Mouse (Mus musculus) myocyte (in vitro differentiated cells): ENCODE measurements around the gene Gm47985. TPM values are rescaled to one million over a fixed set of nuclear protein-coding genes. Genes with fewer than 3 reads are reported as not detected.
"Not testable (repeated sequence)": the region's sequence is repeated elsewhere in the genome, so short reads cannot be mapped to it uniquely, and the experiment has no call there.

Source experiments
- H3K27me3 ChIP-seq: one replicate; pipeline ENCODE4 v1.6.1; 2011; ENCODE audit not compliant: control insufficient read depth, insufficient read depth, insufficient read length
- H3K36me3 ChIP-seq: one replicate; pipeline ENCODE4 v1.6.1; 2011; ENCODE audit not compliant: control insufficient read depth, insufficient read depth
- H3K4me2 ChIP-seq: one replicate; pipeline ENCODE4 v1.6.1; 2011; ENCODE audit warnings: low read depth, control low read depth
- H3K4me3 ChIP-seq: one replicate; pipeline ENCODE4 v1.5.1; 2011; ENCODE audit warnings: mild to moderate bottlenecking, control low read depth, moderate library complexity
- H3K79me2 ChIP-seq: one replicate; pipeline ENCODE4 v1.6.1; 2011; ENCODE audit not compliant: control insufficient read depth, insufficient read depth
- H3ac ChIP-seq: one replicate; pipeline ENCODE4 v1.6.1; 2011; ENCODE audit not compliant: control insufficient read depth, insufficient read length
- CEBPB ChIP-seq: IDR thresholded peaks from 2 replicates; pipeline ENCODE4 v1.6.1; 2011; ENCODE audit warnings: mild to moderate bottlenecking, moderate library complexity; ENCODE audit not compliant: poor library complexity, insufficient read depth, severe bottlenecking
- E2F4 ChIP-seq: IDR thresholded peaks from one replicate; pipeline ENCODE4 v1.6.1; 2011; ENCODE audit warnings: mild to moderate bottlenecking, control low read depth, moderate library complexity; ENCODE audit not compliant: insufficient read depth
- MAX ChIP-seq: IDR thresholded peaks from one replicate; pipeline ENCODE4 v1.6.1; 2011; ENCODE audit warnings: low read depth, mild to moderate bottlenecking, control low read depth
- MYOD1 ChIP-seq, 3 experiments: IDR thresholded peaks; one replicate each; pipeline ENCODE4 v1.6.1; 2011; ENCODE audit warnings: control low read depth in 2 of 3, low read depth in 2 of 3, mild to moderate bottlenecking in 2 of 3, moderate library complexity in 1 of 3; ENCODE audit not compliant: insufficient read length in 2 of 3, control insufficient read depth in 1 of 3
- MYOG ChIP-seq, 3 experiments: IDR thresholded peaks; one replicate each; pipeline ENCODE4 v1.6.1; 2011; ENCODE audit warnings: control low read depth in 2 of 3, low read depth in 2 of 3, mild to moderate bottlenecking in 2 of 3; ENCODE audit not compliant: insufficient read length in 2 of 3, control insufficient read depth in 1 of 3, insufficient read depth in 1 of 3
- POLR2A ChIP-seq: IDR thresholded peaks from one replicate; pipeline ENCODE4 v1.6.1; 2011; ENCODE audit warnings: low read depth, mild to moderate bottlenecking, control low read depth, moderate library complexity; ENCODE audit not compliant: insufficient read length
- POLR2AphosphoS2 ChIP-seq: IDR thresholded peaks from one replicate; pipeline ENCODE4 v1.6.1; 2011; ENCODE audit warnings: low read depth, control low read depth; ENCODE audit not compliant: insufficient read length
- REST ChIP-seq: IDR thresholded peaks from one replicate; pipeline ENCODE4 v1.6.1; 2011; ENCODE audit warnings: mild to moderate bottlenecking, control low read depth, moderate library complexity; ENCODE audit not compliant: insufficient read depth, insufficient read length
- SRF ChIP-seq: IDR thresholded peaks from one replicate; pipeline ENCODE4 v1.6.1; 2011; ENCODE audit warnings: low read depth; ENCODE audit not compliant: control insufficient read depth, insufficient read length
- TCF12 ChIP-seq: IDR thresholded peaks from one replicate; pipeline ENCODE4 v1.6.1; 2011; ENCODE audit warnings: mild to moderate bottlenecking, control low read depth; ENCODE audit not compliant: poor library complexity, insufficient read depth, severe bottlenecking
- TCF3 ChIP-seq: IDR thresholded peaks from one replicate; pipeline ENCODE4 v1.6.1; 2011; ENCODE audit warnings: low read depth, control low read depth; ENCODE audit not compliant: insufficient read length
- USF1 ChIP-seq: IDR thresholded peaks from one replicate; pipeline ENCODE4 v1.6.1; 2011; ENCODE audit warnings: low read depth, mild to moderate bottlenecking, control low read depth, moderate library complexity
- polyA plus RNA-seq: library from polyadenylated mRNA; unstranded; fragments of >200 nt; fragmentation: generic; extraction: Trizol; gene quantifications from one replicate; pipeline ENCODE4 v1.2.1, GENCODE M21; 2012; ENCODE audit warnings: missing spikeins

Gm47985 gene
- polyA plus RNA-seq, 1 experiment: 0.12 TPM

- Histone ChIP-seq H3K27me3 (no peaks in the 10 kb centered on the region), H3ac (no peak overlapping the region), H3K4me2 (no peak overlapping the region), H3K36me3 (no peaks in the 10 kb centered on the region), H3K4me3 (no peak overlapping the region), H3K79me2 (no peaks in the 10 kb centered on the region)
- TF ChIP-seq SRF (no peak), MYOD1 (IDR thresholded peaks at IDR 0.05; ENCODE audit: control insufficient read depth in 1 of 3, insufficient read length in 2 of 3, low read depth in 2 of 3) (no peak), POLR2A (no peak), MAX (no peak), POLR2AphosphoS2 (no peak), MYOG (IDR thresholded peaks at IDR 0.05; ENCODE audit: control insufficient read depth in 1 of 3, insufficient read depth in 1 of 3, insufficient read length in 2 of 3, low read depth in 2 of 3) (no peak), USF1 (no peak), CEBPB (no peak), E2F4 (no peak), TCF3 (no peak), TCF12 (no peak), REST (no peak)
These were observed 6.1 kb downstream of the Gm47985 start for GRCm38 (mm10) chr1:151188469-151188868.

- H3K36me3 ChIP-seq, H3K4me2 ChIP-seq, H3K4me3 ChIP-seq: not testable (repeated sequence)
These were observed 9.7 kb downstream of the Gm47985 start, which contains the start of gene Gm8947 for GRCm38 (mm10) chr1:151192075-151192474. TSS of gene Gm8947 (plus strand) at chr1:151192376.

DNA sequence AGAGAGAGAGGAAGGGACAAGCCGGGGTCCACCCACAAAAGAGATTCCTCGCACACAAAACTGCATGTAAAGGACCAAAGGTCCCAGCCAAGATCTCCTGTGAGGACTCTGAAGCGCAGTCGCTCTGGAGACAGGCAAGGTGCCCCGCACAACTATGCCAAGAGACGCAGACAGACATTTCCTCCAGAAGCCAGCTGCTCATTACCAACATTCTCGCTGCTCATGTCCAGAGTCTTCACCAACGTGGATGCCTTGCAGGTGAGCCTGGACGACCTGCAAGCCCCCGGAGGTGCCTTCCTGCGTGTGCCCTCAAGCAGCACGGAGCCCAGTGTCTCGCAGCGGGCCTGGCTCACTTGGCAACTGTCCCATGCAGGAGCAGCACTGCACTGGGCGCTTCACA lies 10.4 kb downstream of the Gm47985 start:
- not testable (repeated sequence) for H3K79me2 ChIP-seq, H3K4me3 ChIP-seq, H3ac ChIP-seq, H3K4me2 ChIP-seq, H3K27me3 ChIP-seq, H3K36me3 ChIP-seq

More at GRCm38 (mm10) chr1:151192075-151192474, 9.7 kb downstream of the Gm47985 start, which contains the start of gene Gm8947:
- not testable (repeated sequence) for H3K27me3 ChIP-seq, H3ac ChIP-seq, H3K79me2 ChIP-seq

DNA sequence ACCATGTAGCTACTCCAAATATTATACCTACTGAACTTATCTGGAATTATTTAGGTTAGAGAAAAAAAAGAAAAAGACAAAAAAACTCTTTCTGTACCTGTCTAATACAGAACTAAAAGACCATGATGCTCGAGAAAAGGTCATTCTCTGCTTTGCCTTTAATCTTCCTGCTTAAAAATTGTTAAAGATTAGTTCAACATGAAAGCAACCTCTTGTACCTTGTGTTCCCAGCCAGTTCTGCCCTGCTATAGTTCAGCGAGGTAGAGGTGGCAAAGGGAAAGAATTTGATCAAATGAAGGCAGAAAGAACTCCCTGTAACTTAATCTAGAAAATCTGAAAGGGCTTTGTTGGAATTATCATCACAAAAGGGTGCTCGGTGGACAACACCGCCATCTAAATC lies 13.6 kb downstream of the Gm47985 start:
- H3K4me3 ChIP-seq, H3ac ChIP-seq, H3K79me2 ChIP-seq, H3K4me2 ChIP-seq, H3K36me3 ChIP-seq, H3K27me3 ChIP-seq: not testable (repeated sequence)

DNA sequence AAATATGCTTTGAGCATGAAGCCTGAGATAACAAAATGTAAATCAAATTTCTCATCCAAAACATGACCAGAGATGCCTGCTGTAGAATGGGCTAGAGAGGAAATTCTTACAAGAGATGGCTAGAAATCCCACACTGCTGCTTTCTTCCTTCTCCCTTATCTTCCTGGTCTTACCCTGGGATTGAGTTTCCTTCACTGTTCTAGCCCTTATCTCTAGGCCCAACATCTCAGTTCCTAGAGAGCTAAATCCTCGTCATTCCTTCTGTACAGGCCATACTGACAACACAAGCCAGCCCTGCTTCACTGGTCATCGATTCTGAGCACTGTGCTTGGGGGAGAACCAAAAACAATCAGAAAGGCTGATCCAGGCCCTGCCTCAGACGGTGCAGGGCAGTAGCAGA lies 14.4 kb downstream of the Gm47985 start:
- not testable (repeated sequence) for H3K27me3 ChIP-seq, H3K4me2 ChIP-seq, H3K4me3 ChIP-seq, H3K79me2 ChIP-seq, H3ac ChIP-seq, H3K36me3 ChIP-seq

DNA sequence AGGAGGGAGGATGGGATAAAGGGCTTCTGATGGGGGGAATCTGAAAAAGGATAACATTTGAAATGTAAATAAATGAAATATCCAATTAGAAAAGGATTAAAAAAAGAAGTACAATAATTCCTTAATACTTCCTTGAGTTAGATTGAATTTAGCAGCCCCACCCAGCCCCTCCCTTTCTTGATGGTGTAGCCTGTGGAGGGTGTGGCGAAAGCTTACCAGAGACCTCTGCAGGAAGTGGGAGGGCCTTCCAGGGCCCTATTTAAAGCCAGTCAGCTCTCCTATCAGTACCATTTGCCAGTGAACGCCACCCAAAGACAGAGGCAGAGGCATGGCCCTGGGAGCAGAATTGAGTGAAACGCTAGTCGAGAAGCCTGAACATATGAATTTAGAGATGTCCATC lies 15.8 kb downstream of the Gm47985 start, which contains the start of gene Gm47995:
Gene Gm47995 (plus strand): TSS at position 329 of the 400 bp plus-strand sequence.
- H3K79me2 ChIP-seq, H3K27me3 ChIP-seq, H3K4me2 ChIP-seq, H3ac ChIP-seq, H3K36me3 ChIP-seq, H3K4me3 ChIP-seq: not testable (repeated sequence)

GRCm38 (mm10) chr1:151200620-151201019 lies 18.3 kb downstream of the Gm47985 start:
- not testable (repeated sequence) for H3K79me2 ChIP-seq, H3K36me3 ChIP-seq, H3ac ChIP-seq, H3K27me3 ChIP-seq, H3K4me3 ChIP-seq, H3K4me2 ChIP-seq

DNA sequence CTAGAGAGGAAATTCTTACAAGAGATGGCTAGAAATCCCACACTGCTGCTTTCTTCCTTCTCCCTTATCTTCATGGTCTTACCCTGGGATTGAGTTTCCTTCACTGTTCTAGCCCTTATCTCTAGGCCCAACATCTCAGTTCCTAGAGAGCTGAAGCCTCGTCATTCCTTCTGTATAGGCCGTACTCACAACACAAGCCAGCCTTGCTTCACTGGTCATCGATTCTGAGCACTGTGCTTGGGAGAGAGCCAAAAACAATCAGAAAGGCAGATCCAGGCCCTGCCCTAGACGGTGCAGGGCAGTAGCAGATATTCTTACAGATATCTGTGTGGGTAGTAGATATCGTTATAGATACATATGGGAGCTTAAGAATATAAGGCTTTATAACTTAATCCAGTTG lies 20.4 kb downstream of the Gm47985 start:
- H3K36me3 ChIP-seq, H3K27me3 ChIP-seq, H3ac ChIP-seq, H3K4me2 ChIP-seq, H3K4me3 ChIP-seq, H3K79me2 ChIP-seq: not testable (repeated sequence)

DNA sequence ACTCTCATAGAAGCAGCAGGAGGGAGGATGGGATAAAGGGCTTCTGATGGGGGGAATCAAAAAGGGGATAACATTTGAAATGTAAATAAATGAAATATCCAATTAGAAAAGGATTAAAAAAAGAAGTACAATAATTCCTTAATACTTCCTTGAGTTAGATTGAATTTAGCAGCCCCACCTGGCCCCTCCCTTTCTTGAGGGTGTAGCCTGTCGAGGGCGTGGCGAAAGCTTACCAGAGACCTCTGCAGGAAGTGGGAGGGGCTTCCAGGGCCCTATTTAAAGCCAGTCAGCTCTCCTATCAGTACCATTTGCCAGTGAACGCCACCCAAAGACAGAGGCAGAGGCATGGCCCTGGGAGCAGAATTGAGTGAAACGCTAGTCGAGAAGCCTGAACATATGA lies 21.5 kb downstream of the Gm47985 start, which contains the start of gene 3110040M04Rik:
Gene 3110040M04Rik (plus strand): TSS at position 304 of the 400 bp plus-strand sequence.
- H3K4me3 ChIP-seq, H3ac ChIP-seq, H3K36me3 ChIP-seq, H3K79me2 ChIP-seq, H3K27me3 ChIP-seq, H3K4me2 ChIP-seq: not testable (repeated sequence)

DNA sequence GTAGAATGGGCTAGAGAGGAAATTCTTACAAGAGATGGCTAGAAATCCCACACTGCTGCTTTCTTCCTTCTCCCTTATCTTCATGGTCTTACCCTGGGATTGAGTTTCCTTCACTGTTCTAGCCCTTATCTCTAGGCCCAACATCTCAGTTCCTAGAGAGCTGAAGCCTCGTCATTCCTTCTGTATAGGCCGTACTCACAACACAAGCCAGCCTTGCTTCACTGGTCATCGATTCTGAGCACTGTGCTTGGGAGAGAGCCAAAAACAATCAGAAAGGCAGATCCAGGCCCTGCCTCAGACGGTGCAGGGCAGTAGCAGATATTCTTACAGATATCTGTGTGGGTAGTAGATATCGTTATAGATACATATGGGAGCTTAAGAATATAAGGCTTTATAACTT lies 26.2 kb downstream of the Gm47985 start:
- not testable (repeated sequence) for H3K79me2 ChIP-seq, H3K27me3 ChIP-seq, H3K4me2 ChIP-seq, H3ac ChIP-seq, H3K4me3 ChIP-seq, H3K36me3 ChIP-seq

GRCm38 (mm10) chr1:151208944-151209343 lies 26.6 kb downstream of the Gm47985 start:
- not testable (repeated sequence) for H3K27me3 ChIP-seq, H3K79me2 ChIP-seq, H3ac ChIP-seq, H3K4me2 ChIP-seq, H3K4me3 ChIP-seq, H3K36me3 ChIP-seq
